Mouse (Mus musculus) kidney, adult 2 months (tissue): ENCODE results near the gene Zfp710. TPM values are rescaled to one million over a fixed set of nuclear protein-coding genes. Genes with fewer than 3 reads are reported as not detected.

Source experiments
- DNase-seq: peaks from one replicate; pipeline ENCODE4 v3.0.0; 2021
- H3K27ac ChIP-seq: fragments of 200-500 bp; 2 replicates; pipeline ENCODE4 v1.5.1; 2012; ENCODE audit warnings: low read depth, low read length, control low read depth, inconsistent platforms; ENCODE audit not compliant: insufficient read depth
- H3K27me3 ChIP-seq: fragments of 200-500 bp; replicated peaks from 2 replicates; pipeline ENCODE4 v1.6.1; 2012; ENCODE audit warnings: mild to moderate bottlenecking, moderate library complexity, low read length, inconsistent platforms; ENCODE audit not compliant: control insufficient read depth, insufficient read depth
- H3K36me3 ChIP-seq: fragments of 200-500 bp; 2 replicates; pipeline ENCODE4 v1.6.1; 2012; ENCODE audit warnings: mild to moderate bottlenecking, moderate library complexity, low read length, inconsistent platforms; ENCODE audit not compliant: control insufficient read depth, insufficient read depth
- H3K4me1 ChIP-seq: fragments of 200-500 bp; 2 replicates; pipeline ENCODE4 v1.6.1; 2011; ENCODE audit warnings: low read length; ENCODE audit not compliant: control insufficient read depth, insufficient read depth
- H3K4me3 ChIP-seq: fragments of 200-500 bp; 2 replicates; pipeline ENCODE4 v1.5.1; 2011; ENCODE audit warnings: mild to moderate bottlenecking, low read depth, low read length, control low read depth; ENCODE audit not compliant: insufficient read depth
- CTCF ChIP-seq: fragments of 200-500 bp; conservative IDR thresholded peaks from 2 replicates; pipeline ENCODE4 v1.5.1; 2011; ENCODE audit warnings: low read depth, mild to moderate bottlenecking, control low read depth, low read length, moderate library complexity, mixed read lengths; ENCODE audit not compliant: insufficient read depth, insufficient read length
- POLR2A ChIP-seq: fragments of 200-500 bp; IDR thresholded peaks from one replicate; pipeline ENCODE4 v1.6.1; 2011; ENCODE audit warnings: low read depth, low read length, control low read depth
- WGBS: fragments of 180-500 bp; shearing (Covaris S2); methylation state at CpG from one replicate; pipeline ENCODE4 v1.1.7; 2018; 5-methylcytosine and 5-hydroxymethylcytosine counted together
- polyA plus RNA-seq: library from polyadenylated mRNA; depleted of rRNA; stranded (reverse); fragments of >200 nt; gene quantifications from 2 replicates; pipeline ENCODE4 v1.2.3, GENCODE M21; 2012

The Zfp710 gene
- polyA plus RNA-seq, 1 experiment = 22.6 TPM

- no peak for DNase-seq
- Histone ChIP-seq H3K36me3 (no peaks in the 10 kb centered on the region), H3K4me3 (no peak overlapping the region), H3K27me3 (no peaks in the 10 kb centered on the region), H3K27ac (peak overlapping the region; percentile 48; the same call in 1 of the 2 replicates), H3K4me1 (peaks cover 57% of the 10 kb centered on the region)
- TF ChIP-seq CTCF = no peak
- TF ChIP-seq POLR2A = no peak
- WGBS = 37% methylated on average over 6 of the region's 6 CpGs
These were observed 27.2 kb downstream of the Zfp710 start for GRCm38 (mm10) chr7:80051835-80052234.

GRCm38 (mm10) chr7:80052261-80052660, 27.6 kb downstream of the Zfp710 start:
- H3K4me3 ChIP-seq = no peak overlapping the region
- H3K27ac ChIP-seq = peak overlapping the region; percentile 54
- H3K27me3 ChIP-seq = no peaks in the 10 kb centered on the region
- TF ChIP-seq CTCF = no peak
- no peak for TF ChIP-seq POLR2A
- H3K36me3 ChIP-seq = no peaks in the 10 kb centered on the region
- WGBS = 18% methylated on average over 11 of the region's 11 CpGs
- DNase-seq = peak; percentile 87
- H3K4me1 ChIP-seq = peaks cover 57% of the 10 kb centered on the region

GRCm38 (mm10) chr7:80053147-80053546, 28.5 kb downstream of the Zfp710 start:
- Histone ChIP-seq H3K27ac (peak overlapping the region; percentile 57; the same call in 1 of the 2 replicates), H3K27me3 (no peaks in the 10 kb centered on the region), H3K4me3 (no peak overlapping the region), H3K36me3 (no peaks in the 10 kb centered on the region), H3K4me1 (peaks cover 62% of the 10 kb centered on the region)
- 61% methylated on average over 9 of the region's 9 CpGs for WGBS
- TF ChIP-seq CTCF = no peak
- no peak for TF ChIP-seq POLR2A
- peak; percentile 86 for DNase-seq

GRCm38 (mm10) chr7:80055781-80056180, 31.2 kb downstream of the Zfp710 start:
- DNase-seq = peak; percentile 73
- no peak for TF ChIP-seq CTCF
- TF ChIP-seq POLR2A = no peak
- 42% methylated on average over 12 of the region's 12 CpGs for WGBS
- Histone ChIP-seq H3K36me3 (no peaks in the 10 kb centered on the region), H3K27me3 (no peaks in the 10 kb centered on the region), H3K27ac (peak overlapping the region; percentile 30; the same call in 1 of the 2 replicates), H3K4me3 (no peak overlapping the region), H3K4me1 (peaks cover 70% of the 10 kb centered on the region)

- Histone ChIP-seq H3K27ac (peak overlapping the region; percentile 84), H3K36me3 (no peaks in the 10 kb centered on the region), H3K27me3 (no peaks in the 10 kb centered on the region), H3K4me3 (no peak overlapping the region), H3K4me1 (peaks cover 63% of the 10 kb centered on the region)
- no peak for TF ChIP-seq CTCF
- WGBS = 9% methylated on average over 4 of the region's 4 CpGs
- peak; percentile 88 for DNase-seq
These were observed 32.5 kb downstream of the Zfp710 start for GRCm38 (mm10) chr7:80057002-80057691.

- Histone ChIP-seq H3K27me3 (no peaks in the 10 kb centered on the region), H3K27ac (peak overlapping the region; percentile 84), H3K36me3 (no peaks in the 10 kb centered on the region), H3K4me1 (peaks cover 58% of the 10 kb centered on the region), H3K4me3 (no peak overlapping the region)
- TF ChIP-seq POLR2A (no peak), CTCF (no peak)
- peak; percentile 73 for DNase-seq
- 31% methylated on average over 14 of the region's 14 CpGs for WGBS
These were observed 33.2 kb downstream of the Zfp710 start for GRCm38 (mm10) chr7:80057781-80058180.

- H3K27me3 ChIP-seq = no peaks in the 10 kb centered on the region
- peak overlapping the region; percentile 84 for H3K27ac ChIP-seq
- H3K4me1 ChIP-seq = peaks cover 52% of the 10 kb centered on the region
- no peak overlapping the region for H3K4me3 ChIP-seq
- H3K36me3 ChIP-seq = no peaks in the 10 kb centered on the region
- DNase-seq = no peak
- TF ChIP-seq CTCF (no peak), POLR2A (no peak)
- 62% methylated on average over 4 of the region's 4 CpGs for WGBS
These were observed 33.9 kb downstream of the Zfp710 start for GRCm38 (mm10) chr7:80058405-80059063.
